Mouse (Mus musculus) spleen, adult 2 months (tissue): Measurements from ENCODE around the gene Gm20388. TPM values are rescaled to one million over a fixed set of nuclear protein-coding genes. Genes with fewer than 3 reads are reported as not detected.

Source experiments
- DNase-seq, 2 experiments: peaks; one replicate each; pipeline versions ENCODE4 v3.0.0 to v3.0.0-alpha.2; 2012 to 2021; ENCODE audit warnings: low spot score in 2 of 2, low read depth in 1 of 2
- H3K27ac ChIP-seq: fragments of 200-500 bp; 2 replicates; pipeline ENCODE4 v1.5.1; 2012; ENCODE audit warnings: low read length, inconsistent platforms; ENCODE audit not compliant: insufficient read depth
- H3K27me3 ChIP-seq: fragments of 200-500 bp; 2 replicates; pipeline ENCODE4 v1.6.1; 2012; ENCODE audit warnings: mild to moderate bottlenecking, moderate library complexity, low read length, inconsistent platforms; ENCODE audit not compliant: control insufficient read depth, insufficient read depth
- H3K36me3 ChIP-seq: fragments of 200-500 bp; 2 replicates; pipeline ENCODE4 v1.6.1; 2012; ENCODE audit warnings: mild to moderate bottlenecking, low read length, inconsistent platforms; ENCODE audit not compliant: control insufficient read depth, insufficient read depth
- H3K4me1 ChIP-seq: fragments of 200-500 bp; 2 replicates; pipeline ENCODE4 v1.6.1; 2011; ENCODE audit warnings: inconsistent platforms; ENCODE audit not compliant: control insufficient read depth, insufficient read depth, insufficient read length
- H3K4me3 ChIP-seq: fragments of 200-500 bp; 2 replicates; pipeline ENCODE4 v1.5.1; 2011; ENCODE audit warnings: mild to moderate bottlenecking, inconsistent platforms; ENCODE audit not compliant: insufficient read depth, insufficient read length; ENCODE audit errors: extremely low read depth
- CTCF ChIP-seq: fragments of 200-500 bp; IDR thresholded peaks from 2 replicates; pipeline ENCODE4 v1.5.1; 2011; ENCODE audit warnings: mild to moderate bottlenecking, inconsistent platforms; ENCODE audit not compliant: insufficient read depth, insufficient read length, insufficient replicate concordance; ENCODE audit errors: extremely low read depth
- POLR2A ChIP-seq: fragments of 200-500 bp; IDR thresholded peaks from 2 replicates; pipeline ENCODE4 v1.6.1; 2011; ENCODE audit warnings: low read depth, low read length, inconsistent platforms
- WGBS: fragments of 180-500 bp; shearing (Covaris S2); methylation state at CpG from one replicate; pipeline ENCODE4 v1.1.7; 2018; 5-methylcytosine and 5-hydroxymethylcytosine counted together
- polyA plus RNA-seq: library from polyadenylated mRNA; depleted of rRNA; stranded (reverse); fragments of >200 nt; gene quantifications from 2 replicates; pipeline ENCODE4 v1.2.3, GENCODE M21; 2012

The Gm20388 gene
- polyA plus RNA-seq, 1 experiment, result 26.1 TPM

GRCm38 (mm10) chr8:122355642-122356606 is 2445.3 kb downstream of the Gm20388 start:
- Histone ChIP-seq H3K4me1 (peaks cover 4% of the 10 kb centered on the region; the same call in 1 of the 2 replicates), H3K4me3 (no peak overlapping the region), H3K27ac (no peak overlapping the region), H3K27me3 (no peaks in the 10 kb centered on the region), H3K36me3 (no peaks in the 10 kb centered on the region)
- DNase-seq, result no peak
- no peak for TF ChIP-seq POLR2A
- no peak for TF ChIP-seq CTCF
- WGBS, result 50% methylated on average over 9 of the region's 9 CpGs

GRCm38 (mm10) chr8:122357202-122357601 is 2446.6 kb downstream of the Gm20388 start:
- Histone ChIP-seq H3K4me1 (0 out of 2 replicates have a peak, but pooled peaks cover 1% of the 10 kb centered on the region), H3K27ac (no peak overlapping the region), H3K36me3 (no peaks in the 10 kb centered on the region), H3K4me3 (no peak overlapping the region), H3K27me3 (no peaks in the 10 kb centered on the region)
- 91% methylated on average over 11 of the region's 11 CpGs for WGBS
- TF ChIP-seq POLR2A (no peak), CTCF (no peak)
- no peak for DNase-seq

GRCm38 (mm10) chr8:122357641-122358040 is 2447.0 kb downstream of the Gm20388 start:
- no peak overlapping the region for H3K27ac ChIP-seq
- H3K36me3 ChIP-seq, result no peaks in the 10 kb centered on the region
- DNase-seq, result no peak
- no peak overlapping the region for H3K4me3 ChIP-seq
- H3K4me1 ChIP-seq, result no peaks in the 10 kb centered on the region
- TF ChIP-seq CTCF (no peak), POLR2A (no peak)
- no peaks in the 10 kb centered on the region for H3K27me3 ChIP-seq
- WGBS, result 77% methylated on average over 5 of the region's 5 CpGs

GRCm38 (mm10) chr8:122359111-122359775 is 2448.6 kb downstream of the Gm20388 start:
- H3K4me1 ChIP-seq, result no peaks in the 10 kb centered on the region
- H3K27me3 ChIP-seq, result no peaks in the 10 kb centered on the region
- H3K36me3 ChIP-seq, result no peaks in the 10 kb centered on the region
- no peak for DNase-seq
- TF ChIP-seq CTCF (no peak), POLR2A (no peak)
- H3K4me3 ChIP-seq, result no peak overlapping the region
- H3K27ac ChIP-seq, result no peak overlapping the region
- 87% methylated on average over 15 of the region's 15 CpGs for WGBS

GRCm38 (mm10) chr8:122360696-122361416 is 2450.2 kb downstream of the Gm20388 start, which contains the start of gene Trhr2:
Gene Trhr2 (minus strand): TSS chr8:122360746.
- Histone ChIP-seq H3K36me3 (no peaks in the 10 kb centered on the region), H3K4me1 (no peaks in the 10 kb centered on the region), H3K4me3 (no peak within 1 kb of the TSS), H3K27ac (no peak within 1 kb of the TSS), H3K27me3 (no peaks in the 10 kb centered on the region)
- DNase-seq, result no peak
- TF ChIP-seq CTCF (no peak), POLR2A (no peak)
- 85% methylated on average over 7 of the region's 7 CpGs for WGBS

- Histone ChIP-seq H3K27me3 (no peaks in the 10 kb centered on the region), H3K4me1 (no peaks in the 10 kb centered on the region), H3K36me3 (no peaks in the 10 kb centered on the region), H3K27ac (no peak overlapping the region), H3K4me3 (no peak overlapping the region)
- no peak for TF ChIP-seq CTCF
- TF ChIP-seq POLR2A, result no peak
- WGBS, result 75% methylated on average over 5 of the region's 5 CpGs
- DNase-seq, result no peak
Observed at GRCm38 (mm10) chr8:122362271-122362670, 2451.6 kb downstream of the Gm20388 start.
